Mouse (Mus musculus) ES-Bruce4 (cell line): ENCODE data around the gene Scn8a. TPM values are rescaled to one million over a fixed set of nuclear protein-coding genes. Genes with fewer than 3 reads are reported as not detected.

Experiments
- H3K27ac ChIP-seq: 2 replicates; pipeline ENCODE4 v1.5.1; 2012; ENCODE audit warnings: low read length, inconsistent platforms; ENCODE audit not compliant: insufficient read depth
- H3K27me3 ChIP-seq: 2 replicates; pipeline ENCODE4 v1.6.1; 2012; ENCODE audit warnings: mild to moderate bottlenecking, low read length, inconsistent platforms; ENCODE audit not compliant: control insufficient read depth, poor library complexity, insufficient read depth, severe bottlenecking
- H3K36me3 ChIP-seq: 2 replicates; pipeline ENCODE4 v1.6.1; 2012; ENCODE audit warnings: inconsistent platforms, mild to moderate bottlenecking, low read length, moderate library complexity; ENCODE audit not compliant: control insufficient read depth, poor library complexity, insufficient read depth, severe bottlenecking
- H3K4me1 ChIP-seq: one replicate; pipeline ENCODE4 v1.8.1; 2011; ENCODE audit warnings: low read length; ENCODE audit not compliant: control insufficient read depth, insufficient read depth
- H3K4me3 ChIP-seq: 2 replicates; pipeline ENCODE4 v1.5.1; 2011; ENCODE audit warnings: low read depth, mild to moderate bottlenecking, low read length
- H3K9ac ChIP-seq: 2 replicates; pipeline ENCODE4 v1.6.1; 2012; ENCODE audit warnings: low read depth, mild to moderate bottlenecking, inconsistent platforms; ENCODE audit not compliant: poor library complexity, severe bottlenecking
- H3K9me3 ChIP-seq: replicated peaks from 2 replicates; pipeline ENCODE4 v1.6.1; 2012; ENCODE audit warnings: mild to moderate bottlenecking, low read length, inconsistent platforms; ENCODE audit not compliant: control insufficient read depth, poor library complexity, insufficient read depth, severe bottlenecking
- CTCF ChIP-seq: IDR thresholded peaks from one replicate; pipeline ENCODE4 v1.8.1; 2011; ENCODE audit warnings: low read depth, low read length
- EP300 ChIP-seq: IDR thresholded peaks from 2 replicates; pipeline ENCODE4 v1.6.1; 2011; ENCODE audit warnings: low read depth, low read length; ENCODE audit not compliant: insufficient read depth
- POLR2A ChIP-seq: IDR thresholded peaks from one replicate; pipeline ENCODE4 v1.8.1; 2011; ENCODE audit warnings: low read length; ENCODE audit not compliant: insufficient read depth
- polyA plus RNA-seq: library from polyadenylated mRNA; stranded (reverse); fragments of >200 nt; gene quantifications from 2 replicates; pipeline ENCODE4 v1.2.4, GENCODE M21; 2011; ENCODE audit warnings: low read depth; ENCODE audit not compliant: missing spikeins, insufficient read depth, insufficient read length

Gene Scn8a
- polyA plus RNA-seq, 1 experiment: 8.9 TPM

- H3K36me3 ChIP-seq: no peaks in the 10 kb centered on the region
- H3K27ac ChIP-seq: no peak overlapping the region
- TF ChIP-seq POLR2A (no peak), CTCF (no peak), EP300 (no peak)
- peak overlapping the region; percentile 13; the same call in 1 of the 2 replicates for H3K4me3 ChIP-seq
- H3K27me3 ChIP-seq: no peaks in the 10 kb centered on the region
- H3K4me1 ChIP-seq: no peaks in the 10 kb centered on the region
- H3K9me3 ChIP-seq: no peaks in the 10 kb centered on the region
- H3K9ac ChIP-seq: no peak overlapping the region
Measured at GRCm38 (mm10) chr15:100891962-100892361, 22.3 kb downstream of the Scn8a start.

- no peak overlapping the region for H3K4me3 ChIP-seq
- no peaks in the 10 kb centered on the region for H3K27me3 ChIP-seq
- no peak for TF ChIP-seq EP300
- no peak for TF ChIP-seq CTCF
- no peak for TF ChIP-seq POLR2A
Measured at GRCm38 (mm10) chr15:100896502-100896901, 26.8 kb downstream of the Scn8a start.

GRCm38 (mm10) chr15:100903811-100904210, 34.2 kb downstream of the Scn8a start:
- H3K27me3 ChIP-seq: no peaks in the 10 kb centered on the region
- no peak overlapping the region for H3K9ac ChIP-seq
- no peak for TF ChIP-seq EP300
- no peak for TF ChIP-seq POLR2A
- no peak for TF ChIP-seq CTCF
- no peaks in the 10 kb centered on the region for H3K4me1 ChIP-seq
- no peak overlapping the region for H3K4me3 ChIP-seq
- H3K9me3 ChIP-seq: no peaks in the 10 kb centered on the region
- H3K36me3 ChIP-seq: no peaks in the 10 kb centered on the region
- H3K27ac ChIP-seq: no peak overlapping the region

More at GRCm38 (mm10) chr15:100896502-100896901, 26.8 kb downstream of the Scn8a start:
- H3K9me3 ChIP-seq: no peaks in the 10 kb centered on the region
- no peaks in the 10 kb centered on the region for H3K36me3 ChIP-seq
- H3K4me1 ChIP-seq: no peaks in the 10 kb centered on the region
- no peak overlapping the region for H3K27ac ChIP-seq
- H3K9ac ChIP-seq: no peak overlapping the region

GRCm38 (mm10) chr15:100905006-100905405, 35.3 kb downstream of the Scn8a start:
- Histone ChIP-seq H3K4me1 (no peaks in the 10 kb centered on the region), H3K4me3 (no peak overlapping the region), H3K9ac (no peak overlapping the region), H3K36me3 (no peaks in the 10 kb centered on the region), H3K27ac (no peak overlapping the region), H3K27me3 (no peaks in the 10 kb centered on the region), H3K9me3 (no peaks in the 10 kb centered on the region)
- TF ChIP-seq POLR2A (no peak), EP300 (no peak), CTCF (no peak)

GRCm38 (mm10) chr15:100905751-100906150, 36.1 kb downstream of the Scn8a start:
- no peak overlapping the region for H3K9ac ChIP-seq
- TF ChIP-seq EP300 (no peak), CTCF (no peak), POLR2A (no peak)
- no peaks in the 10 kb centered on the region for H3K9me3 ChIP-seq

GRCm38 (mm10) chr15:100908817-100909216, 39.2 kb downstream of the Scn8a start:
- peaks cover 2% of the 10 kb centered on the region for H3K4me1 ChIP-seq
- TF ChIP-seq POLR2A (no peak), EP300 (no peak), CTCF (no peak)
- no peaks in the 10 kb centered on the region for H3K27me3 ChIP-seq
- no peaks in the 10 kb centered on the region for H3K36me3 ChIP-seq
- no peak overlapping the region for H3K4me3 ChIP-seq
- H3K9ac ChIP-seq: no peak overlapping the region
- H3K9me3 ChIP-seq: no peaks in the 10 kb centered on the region
- 0 out of 2 replicates have a peak overlapping the region, but pooled peaks have one; percentile 22 for H3K27ac ChIP-seq

More at GRCm38 (mm10) chr15:100905751-100906150, 36.1 kb downstream of the Scn8a start:
- Histone ChIP-seq H3K4me1 (peaks cover 2% of the 10 kb centered on the region), H3K4me3 (no peak overlapping the region), H3K27me3 (no peaks in the 10 kb centered on the region), H3K36me3 (no peaks in the 10 kb centered on the region), H3K27ac (no peak overlapping the region)
